Mouse (Mus musculus) intestine, postnatal 0 days (tissue): ENCODE results near the gene Lrrk1. TPM values are rescaled to one million over a fixed set of nuclear protein-coding genes. Genes with fewer than 3 reads are reported as not detected.

Experiments used
- ATAC-seq: fragments of 200-750 bp; cut with Nextera tagmentation; 2 replicates; pipeline ENCODE4 v1.8.0; 2017; ENCODE audit warnings: mild to moderate bottlenecking, moderate TSS enrichment, moderate library complexity
- H3K27ac ChIP-seq: fragments of 300-500 bp; sonication (generic); 2 replicates; pipeline ENCODE4 v1.5.1; 2014; ENCODE audit warnings: mild to moderate bottlenecking, low read depth, low read length, moderate library complexity
- H3K27me3 ChIP-seq: fragments of 300-500 bp; sonication (generic); replicated peaks from 2 replicates; pipeline ENCODE4 v1.6.1; 2014; ENCODE audit warnings: low read length, mixed read lengths; ENCODE audit not compliant: control insufficient read depth, insufficient read depth
- H3K36me3 ChIP-seq: fragments of 300-500 bp; sonication (generic); 2 replicates; pipeline ENCODE4 v1.6.1; 2014; ENCODE audit warnings: mild to moderate bottlenecking, moderate library complexity; ENCODE audit not compliant: control insufficient read depth, insufficient read depth
- H3K4me1 ChIP-seq: fragments of 300-500 bp; sonication (generic); replicated peaks from 2 replicates; pipeline ENCODE4 v1.6.1; 2014; ENCODE audit warnings: antibody characterized with exemption, low read length, mixed read lengths; ENCODE audit not compliant: control insufficient read depth, insufficient read depth
- H3K4me2 ChIP-seq: fragments of 300-500 bp; sonication (generic); replicated peaks from 2 replicates; pipeline ENCODE4 v1.6.1; 2014; ENCODE audit warnings: low read depth, mild to moderate bottlenecking, moderate library complexity
- H3K4me3 ChIP-seq: fragments of 300-500 bp; sonication (generic); 2 replicates; pipeline ENCODE4 v1.5.1; 2014; ENCODE audit warnings: low read depth, low read length
- H3K9ac ChIP-seq: fragments of 300-500 bp; sonication (generic); 2 replicates; pipeline ENCODE4 v1.6.1; 2014; ENCODE audit warnings: mild to moderate bottlenecking, low read depth, low read length
- H3K9me3 ChIP-seq: fragments of 300-500 bp; sonication (generic); 2 replicates; pipeline ENCODE4 v1.6.1; 2016; ENCODE audit warnings: mixed run types; ENCODE audit not compliant: control insufficient read depth
- CTCF ChIP-seq: sonication (generic); IDR thresholded peaks from 2 replicates; pipeline ENCODE4 v1.5.1; 2016; ENCODE audit warnings: low read depth, mild to moderate bottlenecking, control low read depth, antibody characterized with exemption, moderate library complexity
- WGBS: fragments of 180-500 bp; shearing (Covaris S2); extraction: QIAGEN DNeasy Blood & Tissue Kit; methylation state at CpG from one replicate; pipeline ENCODE4 v1.1.7; 2014; 5-methylcytosine and 5-hydroxymethylcytosine counted together
- polyA plus RNA-seq: library from polyadenylated mRNA; unstranded; fragments of >200 nt; fragmentation: Nextera tagmentation; extraction: Ambion mirVana; gene quantifications from 2 replicates; pipeline ENCODE4 v1.2.1, GENCODE M21; 2015

Lrrk1 gene
- polyA plus RNA-seq, 1 experiment from 2014 or later = 6.1 TPM

DNA sequence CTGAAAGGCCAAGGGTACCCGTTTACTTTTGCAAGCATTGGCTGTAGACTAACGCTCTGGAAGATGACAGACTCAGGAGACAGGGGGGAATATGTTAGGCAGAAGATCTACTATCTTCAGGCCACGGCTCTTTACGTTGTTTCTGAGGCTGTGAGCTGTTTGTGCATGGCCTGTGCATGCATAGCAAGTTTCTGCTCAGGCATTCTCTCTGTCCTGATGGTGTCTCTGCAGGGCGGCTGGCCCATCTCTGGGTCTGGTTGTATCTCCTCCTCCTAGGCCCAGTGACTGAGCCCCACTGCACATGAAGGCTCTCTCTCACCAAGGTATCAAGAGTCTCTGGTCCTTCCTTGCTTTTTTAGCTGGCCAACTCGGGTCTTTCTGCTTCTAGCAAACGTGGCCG is 127.9 kb downstream of the Lrrk1 start:
- TF ChIP-seq CTCF = no peak
- Histone ChIP-seq H3K27ac (no peak overlapping the region), H3K27me3 (no peaks in the 10 kb centered on the region), H3K4me3 (no peak overlapping the region), H3K4me1 (no peaks in the 10 kb centered on the region), H3K9ac (no peak overlapping the region), H3K9me3 (no peaks in the 10 kb centered on the region), H3K36me3 (peaks cover 42% of the 10 kb centered on the region), H3K4me2 (no peak overlapping the region)
- ATAC-seq = no peak
- 92% methylated on average over 8 of the region's 8 CpGs for WGBS

DNA sequence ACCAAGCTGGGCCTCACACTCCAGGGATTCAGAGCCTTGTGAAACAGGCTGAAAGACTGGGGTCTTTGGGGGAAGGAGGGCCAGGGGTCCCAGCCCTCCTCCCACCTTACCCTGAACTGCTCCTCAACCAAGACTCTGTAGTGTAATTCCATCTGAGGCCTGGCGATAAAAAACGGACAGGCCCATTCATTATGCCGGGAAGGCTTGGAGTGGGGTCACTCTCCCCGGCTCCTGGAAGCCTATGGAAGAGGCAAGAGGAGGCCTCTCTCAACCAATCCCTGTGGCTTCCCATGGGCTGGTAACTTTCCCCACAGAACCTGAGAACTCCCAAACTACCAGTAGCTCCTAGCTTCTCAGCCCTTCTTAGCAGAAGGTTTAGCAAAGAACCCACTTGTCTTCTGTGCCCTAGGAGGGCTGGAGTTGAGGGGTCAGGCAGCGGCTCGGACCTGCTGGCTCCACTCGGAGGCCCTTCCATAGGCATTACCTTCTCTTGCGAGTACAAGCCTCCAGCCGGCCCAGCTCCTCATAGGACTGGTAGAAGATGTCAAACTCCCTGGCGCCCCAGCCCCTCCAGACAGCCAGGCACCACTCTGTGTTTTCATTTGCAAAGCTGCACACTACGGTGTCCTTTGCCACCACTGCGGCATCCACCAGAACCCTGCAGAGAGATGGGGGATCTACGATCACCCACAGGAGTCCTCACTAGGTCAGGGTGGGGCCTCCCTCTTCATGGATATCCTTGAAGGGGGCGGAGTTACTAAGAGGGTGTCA is 128.5 kb downstream of the Lrrk1 start:
- Histone ChIP-seq H3K4me1 (no peaks in the 10 kb centered on the region), H3K4me3 (no peak overlapping the region), H3K9me3 (no peaks in the 10 kb centered on the region), H3K4me2 (no peak overlapping the region), H3K9ac (no peak overlapping the region), H3K27me3 (no peaks in the 10 kb centered on the region), H3K27ac (no peak overlapping the region; the same call in 1 of the 2 replicates), H3K36me3 (peaks cover 37% of the 10 kb centered on the region)
- TF ChIP-seq CTCF = no peak
- WGBS = 81% methylated on average over 14 of the region's 14 CpGs
- no peak for ATAC-seq

DNA sequence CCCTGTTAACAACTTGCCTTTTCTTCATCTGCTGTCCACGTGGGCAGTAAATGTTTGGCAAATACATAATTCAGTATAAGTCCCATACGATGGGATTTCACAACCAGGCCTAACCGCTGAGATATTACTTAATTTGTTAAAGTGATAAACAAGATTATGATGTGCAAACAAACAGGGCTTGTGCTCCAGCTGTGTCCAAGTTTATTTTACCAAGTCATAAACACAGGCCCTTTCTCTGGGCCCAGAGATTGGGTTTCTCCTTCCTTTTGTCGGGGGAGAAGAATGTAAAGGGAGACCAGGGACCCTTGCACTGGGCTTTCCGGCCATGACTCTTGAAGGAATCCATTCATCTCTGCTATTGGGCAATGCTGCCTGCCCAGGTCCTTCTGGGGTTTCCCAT is 129.2 kb downstream of the Lrrk1 start:
- Histone ChIP-seq H3K9me3 (no peaks in the 10 kb centered on the region), H3K4me2 (no peak overlapping the region), H3K27ac (no peak overlapping the region), H3K4me1 (no peaks in the 10 kb centered on the region), H3K27me3 (no peaks in the 10 kb centered on the region), H3K4me3 (no peak overlapping the region), H3K36me3 (peaks cover 32% of the 10 kb centered on the region), H3K9ac (no peak overlapping the region)
- 54% methylated on average over 5 of the region's 5 CpGs for WGBS
- ATAC-seq = no peak
- no peak for TF ChIP-seq CTCF

DNA sequence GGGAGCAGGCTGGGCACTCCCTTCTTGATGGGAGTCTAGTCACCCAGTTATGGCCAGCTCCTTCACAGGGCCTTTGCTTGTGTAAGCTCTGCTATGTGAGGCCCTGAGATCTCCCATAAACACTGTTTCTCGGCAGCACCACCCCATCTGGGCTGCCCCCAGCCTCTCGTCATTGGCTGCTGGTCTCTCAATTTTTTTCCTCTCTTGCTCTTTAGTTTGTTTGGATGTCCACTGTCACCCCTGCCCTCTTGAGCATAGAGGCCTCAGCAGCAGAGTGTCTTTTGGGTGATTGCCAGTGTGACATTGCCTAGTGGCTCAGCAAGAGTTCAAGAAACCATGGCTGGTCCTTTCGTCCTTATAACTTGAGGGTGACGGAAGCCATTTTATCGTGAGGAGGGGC is 130.9 kb downstream of the Lrrk1 start:
- no peak overlapping the region for H3K4me2 ChIP-seq
- H3K4me3 ChIP-seq = no peak overlapping the region
- no peak overlapping the region for H3K27ac ChIP-seq
- WGBS = 76% methylated on average over 5 of the region's 5 CpGs
- no peak for ATAC-seq
- no peaks in the 10 kb centered on the region for H3K9me3 ChIP-seq
- H3K4me1 ChIP-seq = no peaks in the 10 kb centered on the region
- no peak overlapping the region for H3K9ac ChIP-seq
- H3K36me3 ChIP-seq = peaks cover 20% of the 10 kb centered on the region
- TF ChIP-seq CTCF = no peak
- no peaks in the 10 kb centered on the region for H3K27me3 ChIP-seq

DNA sequence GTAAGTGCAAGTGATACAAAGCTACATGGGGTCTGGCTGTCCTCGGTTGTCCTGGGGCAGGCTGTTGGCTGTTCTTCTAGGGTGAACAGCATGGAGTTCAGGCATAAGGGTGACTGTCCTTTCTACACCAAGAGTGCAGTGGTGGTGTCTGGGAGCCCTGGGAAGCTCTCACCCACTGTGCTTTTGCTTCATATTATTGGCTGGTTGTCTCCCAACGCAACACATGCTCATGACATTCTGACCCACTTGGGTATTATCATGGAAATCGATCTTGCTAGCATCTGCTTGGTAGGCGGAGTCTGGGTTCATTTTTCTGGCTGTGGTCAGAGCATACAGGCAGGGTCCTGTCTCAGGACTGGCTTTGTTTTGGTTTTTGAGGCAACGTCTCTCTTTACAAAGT is 131.7 kb downstream of the Lrrk1 start:
- no peaks in the 10 kb centered on the region for H3K9me3 ChIP-seq
- TF ChIP-seq CTCF = no peak
- no peak overlapping the region for H3K27ac ChIP-seq
- H3K4me2 ChIP-seq = no peak overlapping the region
- H3K27me3 ChIP-seq = no peaks in the 10 kb centered on the region
- H3K36me3 ChIP-seq = peaks cover 13% of the 10 kb centered on the region
- WGBS = 88% methylated on average over 5 of the region's 5 CpGs
- H3K9ac ChIP-seq = no peak overlapping the region
- ATAC-seq = no peak
- no peak overlapping the region for H3K4me3 ChIP-seq
- no peaks in the 10 kb centered on the region for H3K4me1 ChIP-seq

DNA sequence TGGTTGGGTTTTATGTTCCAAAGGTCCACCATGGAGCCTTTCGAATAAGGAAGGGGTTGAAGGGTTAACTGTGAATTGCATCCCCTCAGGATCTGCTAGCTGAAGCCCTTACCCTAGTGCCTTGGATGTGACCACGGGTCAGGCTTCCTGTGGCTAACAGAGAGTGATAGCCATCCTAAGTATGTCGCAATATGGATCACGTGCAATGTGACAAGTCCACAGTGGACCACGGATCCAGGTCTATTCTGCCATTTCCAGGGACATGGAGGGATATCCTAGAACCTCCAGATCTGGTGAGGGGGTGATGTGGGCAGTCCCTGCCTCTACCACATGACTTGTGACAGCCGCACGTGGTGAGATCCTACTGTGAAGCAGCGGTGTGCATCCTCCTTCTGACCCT is 133.2 kb downstream of the Lrrk1 start:
- no peak for ATAC-seq
- Histone ChIP-seq H3K4me3 (no peak overlapping the region), H3K9me3 (no peaks in the 10 kb centered on the region), H3K9ac (no peak overlapping the region), H3K27me3 (no peaks in the 10 kb centered on the region), H3K4me2 (no peak overlapping the region), H3K4me1 (no peaks in the 10 kb centered on the region), H3K36me3 (peaks cover 5% of the 10 kb centered on the region; the same call in 1 of the 2 replicates), H3K27ac (no peak overlapping the region)
- TF ChIP-seq CTCF = no peak
- WGBS = 84% methylated on average over 8 of the region's 8 CpGs
